Mouse (Mus musculus) embryonic facial prominence, embryonic 15.5 days (tissue): ENCODE data around the gene Ccnb1ip1. TPM values are rescaled to one million over a fixed set of nuclear protein-coding genes. Genes with fewer than 3 reads are reported as not detected.
"Not testable (repeated sequence)": the region's sequence is repeated elsewhere in the genome, so short reads cannot be mapped to it uniquely, and the experiment has no call there.

Experiments used
- ATAC-seq: fragments of 200-750 bp; cut with Nextera tagmentation; 2 replicates; pipeline ENCODE4 v1.8.0; 2017; ENCODE audit warnings: low read depth, moderate TSS enrichment; ENCODE audit not compliant: insufficient number of reproducible peaks, low FRiP score, low TSS enrichment
- H3K27ac ChIP-seq: fragments of 300-500 bp; sonication (generic); replicated peaks from 2 replicates; pipeline ENCODE4 v1.5.1; 2015; ENCODE audit warnings: mild to moderate bottlenecking, inconsistent platforms
- H3K27me3 ChIP-seq: fragments of 300-500 bp; sonication (generic); 2 replicates; pipeline ENCODE4 v1.6.1; 2015; ENCODE audit warnings: inconsistent platforms
- H3K36me3 ChIP-seq: fragments of 300-500 bp; sonication (generic); 2 replicates; pipeline ENCODE4 v1.6.1; 2015; ENCODE audit warnings: mild to moderate bottlenecking, inconsistent platforms
- H3K4me1 ChIP-seq: fragments of 300-500 bp; sonication (generic); 2 replicates; pipeline ENCODE4 v1.6.1; 2015; ENCODE audit warnings: inconsistent platforms
- H3K4me2 ChIP-seq: fragments of 300-500 bp; sonication (generic); replicated peaks from 2 replicates; pipeline ENCODE4 v1.6.1; 2015; ENCODE audit warnings: mild to moderate bottlenecking, inconsistent platforms
- H3K4me3 ChIP-seq: fragments of 300-500 bp; sonication (generic); replicated peaks from 2 replicates; pipeline ENCODE4 v1.5.1; 2015; ENCODE audit warnings: mild to moderate bottlenecking, inconsistent platforms
- H3K9ac ChIP-seq: fragments of 300-500 bp; sonication (generic); 2 replicates; pipeline ENCODE4 v1.6.1; 2015; ENCODE audit warnings: inconsistent platforms
- H3K9me3 ChIP-seq: fragments of 300-500 bp; sonication (generic); replicated peaks from 2 replicates; pipeline ENCODE4 v1.6.1; 2016; ENCODE audit warnings: inconsistent platforms
- WGBS: fragments of 180-500 bp; shearing (Covaris S2); methylation state at CpG from one replicate; pipeline ENCODE4 v1.1.7; 2015; 5-methylcytosine and 5-hydroxymethylcytosine counted together
- polyA plus RNA-seq: library from polyadenylated mRNA; unstranded; fragments of >200 nt; fragmentation: Nextera tagmentation; extraction: Ambion mirVana; gene quantifications from 2 replicates; pipeline ENCODE4 v1.2.1, GENCODE M21; 2015

The Ccnb1ip1 gene
- polyA plus RNA-seq = not detected in 2 replicates

DNA sequence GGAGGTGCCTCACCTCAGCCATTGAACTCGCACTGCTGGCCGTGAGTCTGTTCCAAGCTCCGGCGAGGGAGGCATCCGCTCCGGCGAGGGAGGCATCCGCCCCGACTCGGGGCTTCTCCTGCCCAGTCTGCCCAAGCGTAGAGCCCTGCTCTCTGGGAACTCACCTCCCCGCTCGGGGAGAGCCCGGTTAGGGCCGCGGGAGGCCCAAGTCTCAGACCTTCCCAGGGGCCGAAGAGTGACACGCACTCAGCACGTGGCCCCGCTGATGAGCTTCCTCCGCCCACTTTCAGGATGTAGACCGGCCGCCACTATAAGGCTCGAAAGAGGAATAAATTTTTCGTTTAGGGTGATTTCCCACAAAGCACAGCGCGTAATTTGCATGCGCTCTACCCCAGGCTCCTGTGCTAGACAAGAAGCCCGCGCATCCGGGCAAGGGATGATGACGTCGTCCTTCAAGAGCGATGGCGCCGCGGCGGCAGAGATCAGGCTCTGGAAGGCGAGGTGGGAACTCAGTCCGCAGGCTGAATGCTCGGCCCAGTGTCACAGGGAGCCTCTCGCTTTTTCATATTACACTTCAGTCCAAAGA lies at the start of gene Ccnb1ip1, which contains the start of gene Parp2:
TSS of gene Ccnb1ip1 (minus strand) at position 246 of the 586 bp plus-strand sequence.
TSS of gene Parp2 (plus strand) at position 355 of the 586 bp plus-strand sequence.
- H3K9ac ChIP-seq = peak within 1 kb of the TSS; percentile 55
- peaks cover 16% of the 10 kb centered on the region for H3K36me3 ChIP-seq
- under 1% methylated on average over 42 of the region's 42 CpGs for WGBS
- H3K4me1 ChIP-seq = 0 out of 2 replicates have a peak, but pooled peaks cover 6% of the 10 kb centered on the region
- no peaks in the 10 kb centered on the region for H3K9me3 ChIP-seq
- ATAC-seq = peak; percentile 99
- peak within 1 kb of the TSS; percentile 61 for H3K4me3 ChIP-seq
- no peaks in the 10 kb centered on the region for H3K27me3 ChIP-seq
- peak within 1 kb of the TSS; percentile 91 for H3K27ac ChIP-seq
- H3K4me2 ChIP-seq = peak within 1 kb of the TSS; percentile 52

DNA sequence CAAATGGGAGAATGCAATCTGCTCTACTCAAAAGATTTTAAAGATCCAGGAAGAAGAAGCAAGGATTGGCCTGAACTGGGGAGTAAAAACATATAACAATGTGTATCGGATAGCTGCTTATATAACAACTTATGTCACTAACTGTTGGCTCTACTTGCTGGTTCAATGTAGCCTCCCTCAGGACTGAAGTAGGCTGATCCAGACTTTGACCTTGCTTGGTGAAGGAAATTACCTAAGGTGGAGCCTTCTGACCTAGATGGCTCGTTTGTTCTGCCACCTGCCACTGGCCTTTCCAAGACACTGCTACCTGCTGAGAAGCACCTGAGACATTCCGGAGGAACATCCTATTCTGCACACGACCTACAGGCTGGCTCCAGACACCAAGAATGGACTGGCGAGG lies 48.3 kb upstream of the Ccnb1ip1 start:
- no peak overlapping the region for H3K4me3 ChIP-seq
- no peak overlapping the region for H3K4me2 ChIP-seq
- no peaks in the 10 kb centered on the region for H3K9me3 ChIP-seq
- no peaks in the 10 kb centered on the region for H3K27me3 ChIP-seq
- H3K27ac ChIP-seq = no peak overlapping the region
- H3K9ac ChIP-seq = no peak overlapping the region
- no peaks in the 10 kb centered on the region for H3K4me1 ChIP-seq
- WGBS = 85% methylated on average over 5 of the region's 5 CpGs
- ATAC-seq = no peak
- peaks cover 7% of the 10 kb centered on the region for H3K36me3 ChIP-seq

- H3K27me3 ChIP-seq = no peaks in the 10 kb centered on the region
- WGBS = 65% methylated on average over 6 of the region's 6 CpGs
- no peak overlapping the region for H3K4me2 ChIP-seq
- no peaks in the 10 kb centered on the region for H3K9me3 ChIP-seq
- no peak for ATAC-seq
- H3K36me3 ChIP-seq = peaks cover 4% of the 10 kb centered on the region
- no peak overlapping the region for H3K27ac ChIP-seq
- no peak overlapping the region for H3K4me3 ChIP-seq
- H3K9ac ChIP-seq = no peak overlapping the region
- no peaks in the 10 kb centered on the region for H3K4me1 ChIP-seq
Observed at GRCm38 (mm10) chr14:50837236-50837635, 29.7 kb upstream of the Ccnb1ip1 start.

- ATAC-seq = no peak
- Histone ChIP-seq H3K27ac (no peak overlapping the region), H3K4me2 (no peak overlapping the region), H3K4me3 (no peak overlapping the region), H3K4me1 (no peaks in the 10 kb centered on the region), H3K36me3 (peaks cover 4% of the 10 kb centered on the region), H3K27me3 (no peaks in the 10 kb centered on the region), H3K9ac (no peak overlapping the region), H3K9me3 (no peaks in the 10 kb centered on the region)
- WGBS = 50% methylated on average over 2 of the region's 2 CpGs
Observed at GRCm38 (mm10) chr14:50834435-50834834, 26.9 kb upstream of the Ccnb1ip1 start.

DNA sequence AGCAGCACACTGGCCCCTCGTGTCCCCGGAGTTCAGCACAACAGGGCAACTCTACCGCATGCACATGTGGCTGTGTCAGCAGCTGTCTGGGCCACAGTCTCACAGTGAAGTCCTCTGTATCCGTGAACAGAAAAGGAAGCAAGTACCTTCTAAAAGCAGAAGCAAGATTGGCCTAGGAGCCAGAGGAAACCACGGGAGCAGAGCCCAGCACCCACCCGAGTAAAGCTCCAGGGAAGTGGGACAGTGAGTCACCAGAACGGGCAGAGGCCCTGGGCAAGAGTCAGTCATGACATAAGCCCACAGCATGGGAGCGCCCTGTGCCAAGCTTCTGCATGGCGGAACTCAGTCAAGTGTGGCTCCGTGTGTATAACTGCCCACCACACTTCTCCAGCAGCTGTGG lies 26.4 kb upstream of the Ccnb1ip1 start:
- no peaks in the 10 kb centered on the region for H3K27me3 ChIP-seq
- ATAC-seq = no peak
- H3K27ac ChIP-seq = no peak overlapping the region
- H3K9me3 ChIP-seq = no peaks in the 10 kb centered on the region
- H3K9ac ChIP-seq = no peak overlapping the region
- no peaks in the 10 kb centered on the region for H3K4me1 ChIP-seq
- H3K4me3 ChIP-seq = no peak overlapping the region
- no peak overlapping the region for H3K4me2 ChIP-seq
- 76% methylated on average over 10 of the region's 10 CpGs for WGBS
- peaks cover 4% of the 10 kb centered on the region for H3K36me3 ChIP-seq

DNA sequence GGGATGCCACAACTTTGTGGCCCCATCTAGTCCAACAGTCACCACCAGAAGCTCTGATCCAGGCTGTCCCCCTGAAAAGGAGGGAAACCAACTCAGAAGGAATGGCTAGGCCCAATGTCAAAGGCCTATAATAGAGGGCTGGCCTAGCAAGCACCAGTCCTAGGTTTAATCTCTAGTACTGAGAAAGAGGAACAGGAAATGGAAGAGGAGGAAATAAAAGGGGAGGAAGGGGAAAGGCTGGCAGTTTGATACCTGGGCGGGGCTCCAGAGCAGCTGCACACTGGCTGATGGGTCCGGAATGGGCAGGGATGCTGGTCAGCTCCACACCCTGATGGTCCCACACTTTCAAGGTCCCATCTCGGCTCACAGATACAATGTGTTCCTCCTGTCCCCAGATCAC lies 22.3 kb upstream of the Ccnb1ip1 start:
- Histone ChIP-seq H3K36me3 (peaks cover 1% of the 10 kb centered on the region; the same call in 1 of the 2 replicates), H3K9ac (no peak overlapping the region), H3K9me3 (no peaks in the 10 kb centered on the region), H3K4me2 (no peak overlapping the region), H3K27me3 (no peaks in the 10 kb centered on the region), H3K4me3 (no peak overlapping the region), H3K27ac (no peak overlapping the region), H3K4me1 (no peaks in the 10 kb centered on the region)
- no peak for ATAC-seq
- WGBS = 77% methylated on average over 3 of the region's 3 CpGs

GRCm38 (mm10) chr14:50826579-50826978 lies 19.0 kb upstream of the Ccnb1ip1 start:
- Histone ChIP-seq H3K9me3 (no peaks in the 10 kb centered on the region), H3K4me3 (no peak overlapping the region), H3K27ac (no peak overlapping the region), H3K4me1 (no peaks in the 10 kb centered on the region), H3K4me2 (no peak overlapping the region), H3K27me3 (no peaks in the 10 kb centered on the region), H3K9ac (no peak overlapping the region), H3K36me3 (peaks cover 31% of the 10 kb centered on the region)
- no peak for ATAC-seq
- WGBS = 86% methylated on average over 4 of the region's 4 CpGs

DNA sequence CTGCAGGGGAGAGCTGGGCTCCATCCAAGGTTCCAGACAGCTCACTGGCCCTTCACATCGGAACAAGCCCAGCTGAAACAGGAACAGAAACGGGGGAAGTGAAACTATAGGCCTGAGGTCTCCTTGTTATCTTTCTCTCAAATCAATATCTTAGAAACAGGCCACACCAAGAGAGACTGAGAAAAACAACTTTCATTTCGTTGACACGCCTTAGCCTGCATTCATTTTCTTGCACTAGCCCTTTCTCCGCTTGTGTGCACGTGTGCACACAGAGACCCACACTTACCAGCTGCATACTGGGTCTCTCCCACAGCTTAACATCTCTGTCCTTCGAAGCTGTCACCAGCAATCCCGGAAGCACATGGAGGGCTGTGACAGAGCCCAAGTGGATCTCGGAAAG lies 16.7 kb upstream of the Ccnb1ip1 start:
- H3K27me3 ChIP-seq = no peaks in the 10 kb centered on the region
- no peak overlapping the region for H3K27ac ChIP-seq
- no peaks in the 10 kb centered on the region for H3K4me1 ChIP-seq
- no peak overlapping the region for H3K4me2 ChIP-seq
- 87% methylated on average over 9 of the region's 9 CpGs for WGBS
- no peak overlapping the region for H3K9ac ChIP-seq
- no peak for ATAC-seq
- no peaks in the 10 kb centered on the region for H3K9me3 ChIP-seq
- H3K4me3 ChIP-seq = no peak overlapping the region
- H3K36me3 ChIP-seq = peaks cover 54% of the 10 kb centered on the region

- no peak for ATAC-seq
- H3K36me3 ChIP-seq = peaks cover 59% of the 10 kb centered on the region
Observed at GRCm38 (mm10) chr14:50823240-50823639, 15.7 kb upstream of the Ccnb1ip1 start.

GRCm38 (mm10) chr14:50813060-50813459 lies 5.5 kb upstream of the Ccnb1ip1 start:
- peaks cover 49% of the 10 kb centered on the region for H3K36me3 ChIP-seq
- no peak overlapping the region for H3K4me2 ChIP-seq
- H3K9me3 ChIP-seq = no peaks in the 10 kb centered on the region
- H3K27me3 ChIP-seq = no peaks in the 10 kb centered on the region
- 0 out of 2 replicates have a peak, but pooled peaks cover 4% of the 10 kb centered on the region for H3K4me1 ChIP-seq
- no peak for ATAC-seq
- no peak overlapping the region for H3K4me3 ChIP-seq
- H3K9ac ChIP-seq = no peak overlapping the region
- H3K27ac ChIP-seq = no peak overlapping the region
- 85% methylated on average over 2 of the region's 2 CpGs for WGBS

More at GRCm38 (mm10) chr14:50823240-50823639, 15.7 kb upstream of the Ccnb1ip1 start:
- no peaks in the 10 kb centered on the region for H3K4me1 ChIP-seq
- H3K27ac ChIP-seq = no peak overlapping the region
- H3K4me2 ChIP-seq = no peak overlapping the region
- no peaks in the 10 kb centered on the region for H3K9me3 ChIP-seq
- 75% methylated on average over 2 of the region's 2 CpGs for WGBS
- H3K27me3 ChIP-seq = no peaks in the 10 kb centered on the region
- H3K9ac ChIP-seq = no peak overlapping the region
- no peak overlapping the region for H3K4me3 ChIP-seq

DNA sequence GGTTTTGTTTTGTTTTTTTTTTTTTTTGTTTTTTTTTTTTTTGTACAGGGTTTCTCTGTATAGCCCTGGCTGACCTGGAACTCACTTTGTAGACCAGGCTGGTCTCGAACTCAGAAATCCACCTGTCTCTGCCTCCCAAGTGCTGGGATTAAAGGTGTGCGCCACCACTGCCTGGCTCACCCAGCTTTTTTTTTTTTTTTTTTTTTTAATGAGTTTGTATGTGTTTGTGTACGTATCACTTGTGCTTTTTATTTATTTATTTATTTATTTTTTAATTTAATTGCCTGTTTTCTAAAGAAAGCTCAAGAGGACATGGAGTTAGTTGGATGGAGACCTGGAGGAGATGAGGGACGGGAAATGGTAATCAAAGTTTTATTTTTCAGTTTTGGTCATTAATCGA lies 1.1 kb downstream of the Ccnb1ip1 start:
- H3K27me3 ChIP-seq, H3K9ac ChIP-seq, ATAC-seq, H3K9me3 ChIP-seq, H3K4me1 ChIP-seq: not testable (repeated sequence)
- Histone ChIP-seq H3K36me3 (peaks cover 11% of the 10 kb centered on the region), H3K4me3 (peak overlapping the region; percentile 61), H3K27ac (0 out of 2 replicates have a peak overlapping the region, but pooled peaks have one; percentile 29), H3K4me2 (peak overlapping the region; percentile 52)
- 83% methylated on average over 5 of the region's 5 CpGs for WGBS

- H3K9me3 ChIP-seq = no peaks in the 10 kb centered on the region
- 64% methylated on average over 13 of the region's 13 CpGs for WGBS
- no peak overlapping the region for H3K9ac ChIP-seq
- no peak overlapping the region for H3K27ac ChIP-seq
- H3K4me3 ChIP-seq = no peak overlapping the region
- 0 out of 2 replicates have a peak, but pooled peaks cover 6% of the 10 kb centered on the region for H3K4me1 ChIP-seq
- no peak overlapping the region for H3K4me2 ChIP-seq
- no peaks in the 10 kb centered on the region for H3K36me3 ChIP-seq
- no peak for ATAC-seq
- H3K27me3 ChIP-seq = no peaks in the 10 kb centered on the region
Observed at GRCm38 (mm10) chr14:50804683-50805082, 2.8 kb downstream of the Ccnb1ip1 start.
